Mouse (Mus musculus) forebrain, embryonic 10.5 days (tissue): ENCODE measurements around the gene Lrrc7. TPM values are rescaled to one million over a fixed set of nuclear protein-coding genes. Genes with fewer than 3 reads are reported as not detected.

Experiments
- DNase-seq: peaks from one replicate; pipeline ENCODE4 v3.0.0-alpha.2; 2017; ENCODE audit warnings: low spot score; ENCODE audit errors: extremely low spot score
- H3K27ac ChIP-seq: fragments of 300-500 bp; sonication (generic); 2 replicates; pipeline ENCODE4 v1.5.1; 2016; ENCODE audit warnings: mild to moderate bottlenecking
- H3K27me3 ChIP-seq: fragments of 300-500 bp; sonication (generic); 2 replicates; pipeline ENCODE4 v1.6.1; 2016; ENCODE audit warnings: mild to moderate bottlenecking; ENCODE audit not compliant: poor library complexity, severe bottlenecking
- H3K36me3 ChIP-seq: fragments of 300-500 bp; sonication (generic); replicated peaks from 2 replicates; pipeline ENCODE4 v1.6.1; 2016; ENCODE audit warnings: mild to moderate bottlenecking, moderate library complexity
- H3K4me1 ChIP-seq: fragments of 300-500 bp; sonication (generic); 2 replicates; pipeline ENCODE4 v1.6.1; 2016
- H3K4me3 ChIP-seq: fragments of 300-500 bp; sonication (generic); 2 replicates; pipeline ENCODE4 v1.5.1; 2016; ENCODE audit warnings: mild to moderate bottlenecking, moderate library complexity
- H3K9me3 ChIP-seq: fragments of 300-500 bp; sonication (generic); 2 replicates; pipeline ENCODE4 v1.6.1; 2016; ENCODE audit warnings: mild to moderate bottlenecking, moderate library complexity
- WGBS: fragments of 180-500 bp; shearing (Covaris S2); methylation state at CpG from one replicate; pipeline ENCODE4 v1.1.7; 2016; 5-methylcytosine and 5-hydroxymethylcytosine counted together
- polyA plus RNA-seq: library from polyadenylated mRNA; unstranded; fragments of >200 nt; fragmentation: Nextera tagmentation; extraction: Ambion mirVana; gene quantifications from 2 replicates; pipeline ENCODE4 v1.2.1, GENCODE M21; 2016

Gene Lrrc7
- 0.31 and 0.60 TPM in 2 replicates for polyA plus RNA-seq

DNA sequence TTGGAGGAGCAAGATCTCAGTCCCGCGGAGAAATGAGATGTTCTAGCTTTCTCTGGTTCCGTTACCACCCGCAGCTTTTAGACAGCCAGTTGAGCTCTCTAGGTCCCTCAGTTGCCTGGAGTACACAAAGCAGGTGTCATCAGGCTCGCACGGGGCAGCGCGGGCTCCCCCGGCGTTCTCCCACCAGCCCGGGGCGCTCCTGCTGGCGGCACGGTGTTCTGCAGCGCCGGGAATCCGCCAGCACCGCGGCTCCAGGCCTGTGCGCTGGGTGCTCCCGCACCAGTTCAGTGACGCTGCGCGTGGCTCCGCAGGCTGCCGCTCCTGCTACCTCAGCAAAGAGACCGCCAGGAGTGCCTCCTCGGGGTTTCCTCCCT lies at the start of gene Lrrc7:
Gene Lrrc7 (minus strand): TSS at position 235 of the 374 bp plus-strand sequence.
- H3K9me3 ChIP-seq = no peaks in the 10 kb centered on the region
- peaks cover 36% of the 10 kb centered on the region for H3K4me1 ChIP-seq
- under 1% methylated on average over 28 of the region's 28 CpGs for WGBS
- H3K27ac ChIP-seq = peak within 1 kb of the TSS; percentile 82
- no peaks in the 10 kb centered on the region for H3K36me3 ChIP-seq
- H3K4me3 ChIP-seq = peak within 1 kb of the TSS; percentile 74
- peak; percentile 73 for DNase-seq
- H3K27me3 ChIP-seq = peaks cover 53% of the 10 kb centered on the region

DNA sequence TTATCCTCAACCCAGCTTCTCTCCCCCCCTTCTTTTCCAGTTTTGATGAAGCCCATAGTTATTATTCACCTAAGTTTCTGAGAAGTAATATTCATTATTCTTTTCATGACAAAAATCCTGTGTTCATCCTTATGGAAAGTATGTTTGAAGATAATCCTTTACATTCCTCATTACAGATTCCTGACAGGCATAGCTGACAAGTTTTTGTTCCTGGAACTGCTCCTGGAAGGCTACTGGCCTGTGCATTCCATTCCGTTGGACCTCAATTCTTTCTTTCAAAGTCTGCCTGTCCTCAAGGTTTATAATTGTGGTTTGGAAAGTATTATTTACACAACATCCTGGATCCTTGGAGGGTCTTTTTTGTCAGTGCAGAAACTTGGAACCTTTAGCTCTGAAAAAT lies 45.0 kb upstream of the Lrrc7 start:
- no peak overlapping the region for H3K4me3 ChIP-seq
- no peaks in the 10 kb centered on the region for H3K4me1 ChIP-seq
- H3K9me3 ChIP-seq = no peaks in the 10 kb centered on the region
- no peak for DNase-seq
- 59% methylated on average over 1 of the region's 1 CpGs for WGBS
- no peaks in the 10 kb centered on the region for H3K27me3 ChIP-seq
- no peaks in the 10 kb centered on the region for H3K36me3 ChIP-seq
- no peak overlapping the region for H3K27ac ChIP-seq

DNA sequence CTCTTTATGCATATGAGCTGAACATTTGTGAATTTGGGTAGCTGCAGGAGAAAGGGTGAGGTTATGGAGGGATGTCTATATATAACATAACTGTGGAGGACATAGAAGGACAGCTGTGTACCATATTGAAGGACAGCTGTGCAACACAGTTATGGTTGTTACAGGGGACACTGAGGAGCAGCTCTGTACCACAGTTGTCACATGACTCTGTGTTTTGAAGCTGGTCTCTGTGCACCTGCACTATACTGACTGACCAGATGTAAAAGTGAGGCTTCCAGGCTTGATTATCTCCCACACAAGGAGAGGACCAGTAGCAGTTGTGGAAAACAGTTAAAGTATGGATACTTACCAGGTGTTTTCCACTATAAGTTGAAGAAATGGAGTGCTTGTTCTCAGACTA lies 43.3 kb upstream of the Lrrc7 start:
- Histone ChIP-seq H3K27ac (no peak overlapping the region), H3K4me3 (no peak overlapping the region), H3K27me3 (no peaks in the 10 kb centered on the region), H3K9me3 (no peaks in the 10 kb centered on the region), H3K4me1 (no peaks in the 10 kb centered on the region), H3K36me3 (no peaks in the 10 kb centered on the region)
- DNase-seq = no peak

DNA sequence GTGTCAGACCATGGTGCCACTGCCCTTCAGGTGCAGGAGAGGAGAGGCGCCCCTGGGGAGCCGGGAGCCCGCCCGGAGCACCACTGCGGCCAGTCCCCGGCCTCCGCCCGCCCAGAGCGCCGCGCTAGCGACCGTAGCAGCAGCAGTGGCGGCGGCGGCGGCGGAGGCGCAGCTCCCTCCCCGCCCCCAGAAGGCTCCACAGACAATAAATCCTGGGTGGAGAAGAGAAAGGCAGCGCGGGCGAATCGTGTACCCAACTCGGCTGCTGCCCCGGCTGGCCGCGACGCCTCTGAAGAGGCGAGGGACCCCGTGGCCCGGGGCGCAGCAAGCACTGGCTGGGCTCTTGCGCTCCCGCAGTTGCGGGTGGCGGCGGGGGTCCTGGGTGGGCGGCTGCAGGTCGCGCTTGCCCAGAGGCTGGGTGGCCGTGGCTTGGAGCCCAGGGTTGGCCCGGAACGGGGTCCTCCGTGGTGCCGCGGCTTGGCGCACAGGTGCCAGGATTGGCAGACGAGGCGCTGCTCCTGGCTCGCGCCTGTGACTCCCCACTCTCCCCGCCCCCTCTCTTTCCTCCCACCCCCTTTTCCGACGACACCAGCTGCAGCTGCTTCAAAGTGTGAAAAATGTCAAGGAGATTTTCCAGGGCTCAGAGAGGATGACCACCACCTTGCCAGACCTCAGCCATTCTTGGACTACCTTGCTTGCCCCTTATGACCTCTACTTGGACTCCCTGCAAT lies 600 bp downstream of the Lrrc7 start:
- Histone ChIP-seq H3K4me1 (peaks cover 40% of the 10 kb centered on the region), H3K4me3 (peak overlapping the region; percentile 74), H3K36me3 (no peaks in the 10 kb centered on the region), H3K9me3 (no peaks in the 10 kb centered on the region), H3K27ac (peak overlapping the region; percentile 82), H3K27me3 (peaks cover 53% of the 10 kb centered on the region)
- peak; percentile 62 for DNase-seq
- WGBS = 0% methylated on average over 47 of the region's 55 CpGs

DNA sequence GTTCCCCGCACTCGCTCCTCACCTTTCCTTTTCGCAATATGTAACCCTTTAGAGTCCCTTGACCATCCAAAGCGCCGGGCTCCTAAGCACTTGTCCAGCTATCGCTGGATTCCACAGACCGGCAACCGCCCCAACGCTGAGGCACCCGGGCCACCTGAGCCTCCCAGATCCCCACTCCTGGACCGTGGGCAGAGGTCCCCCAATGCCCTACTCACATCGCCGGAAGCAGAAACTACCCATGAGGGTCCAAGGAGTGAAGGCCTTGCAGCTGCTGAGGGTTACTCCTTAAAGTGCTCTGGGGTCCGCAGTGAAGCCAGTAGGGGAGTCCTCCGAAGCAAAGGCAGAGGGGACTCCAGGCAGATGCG lies 1.1 kb downstream of the Lrrc7 start:
- Histone ChIP-seq H3K27me3 (peaks cover 53% of the 10 kb centered on the region), H3K27ac (peak overlapping the region; percentile 82), H3K4me3 (peak overlapping the region; percentile 74), H3K36me3 (no peaks in the 10 kb centered on the region), H3K9me3 (no peaks in the 10 kb centered on the region), H3K4me1 (peaks cover 42% of the 10 kb centered on the region)
- under 1% methylated on average over 16 of the region's 16 CpGs for WGBS
- DNase-seq = peak; percentile 56

DNA sequence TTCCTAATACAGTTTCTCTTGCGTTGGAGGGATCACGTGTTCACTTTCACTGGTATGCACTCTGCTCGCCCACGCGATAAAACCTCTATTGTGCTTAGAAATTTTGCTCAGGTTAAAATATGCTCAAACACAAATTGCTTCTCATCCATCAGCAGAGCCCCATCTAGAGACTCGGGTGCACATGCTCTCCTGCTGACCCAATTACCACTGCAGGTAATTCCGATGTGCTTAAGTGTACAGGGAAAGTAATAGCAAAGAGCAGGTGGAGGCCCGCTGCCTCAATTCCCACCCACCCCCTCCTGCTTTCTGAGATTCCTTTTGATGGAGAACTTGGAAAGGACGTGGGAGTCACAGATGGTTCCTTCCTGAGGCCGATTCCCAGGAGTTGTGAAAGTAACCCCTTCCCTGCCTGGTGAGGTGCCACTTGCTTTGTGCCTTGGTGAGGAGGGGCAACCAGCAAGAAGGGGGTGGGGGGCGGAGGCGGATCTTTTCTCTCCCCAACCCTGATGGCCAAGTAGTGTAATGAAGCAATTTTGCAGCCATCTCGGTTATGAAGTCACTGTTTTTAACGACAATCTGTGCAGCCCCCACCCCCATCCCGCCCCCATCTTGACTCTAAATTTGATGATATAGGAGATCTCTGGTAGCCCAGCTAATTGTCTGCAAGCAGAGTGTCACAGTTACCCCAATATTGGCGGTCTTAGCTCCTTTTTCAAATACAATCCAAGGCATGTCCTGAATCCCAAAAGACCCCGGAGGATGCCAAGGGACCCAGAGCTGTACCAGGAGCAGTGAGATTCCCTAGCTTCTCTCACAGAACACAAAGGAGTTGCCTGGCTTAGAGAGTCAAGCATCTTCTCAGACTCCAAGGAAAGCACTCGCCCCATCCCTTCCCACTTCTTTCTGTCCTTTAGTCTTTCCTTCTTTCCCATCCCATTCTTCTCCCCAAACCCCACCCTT lies 2.0 kb downstream of the Lrrc7 start:
- peak overlapping the region; percentile 74 for H3K4me3 ChIP-seq
- 3% methylated on average over 18 of the region's 18 CpGs for WGBS
- no peak overlapping the region for H3K27ac ChIP-seq
- DNase-seq = peak; percentile 23
- peaks cover 42% of the 10 kb centered on the region for H3K4me1 ChIP-seq
- H3K27me3 ChIP-seq = peaks cover 53% of the 10 kb centered on the region
- H3K36me3 ChIP-seq = no peaks in the 10 kb centered on the region
- no peaks in the 10 kb centered on the region for H3K9me3 ChIP-seq

DNA sequence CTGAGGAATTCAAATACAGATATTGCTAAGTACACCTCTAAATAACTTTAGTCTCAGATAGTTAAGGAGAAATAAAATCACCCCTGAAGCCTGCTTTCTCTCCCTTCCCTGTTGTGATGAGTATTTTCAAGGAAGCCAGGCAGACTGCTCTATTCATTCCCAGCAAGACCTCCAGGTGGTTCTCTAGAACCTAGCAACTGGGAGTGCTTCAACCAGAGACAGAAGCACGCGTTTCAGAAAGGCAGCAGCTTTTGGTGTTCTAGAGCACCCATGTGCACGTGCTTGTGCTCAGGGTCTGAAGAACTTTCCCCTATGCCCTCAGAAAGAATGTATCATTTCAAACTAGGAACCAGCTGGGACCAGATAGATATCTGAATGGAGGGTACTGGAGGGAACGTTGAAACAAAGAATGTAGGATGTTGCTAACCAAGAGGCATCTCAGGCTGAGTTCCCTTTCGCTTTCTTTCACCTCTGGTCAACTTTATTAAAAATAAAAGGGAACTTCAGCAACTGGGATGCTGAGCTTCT lies 2.8 kb downstream of the Lrrc7 start:
- Histone ChIP-seq H3K4me3 (peak overlapping the region; percentile 74; the same call in 1 of the 2 replicates), H3K27ac (no peak overlapping the region), H3K27me3 (peaks cover 53% of the 10 kb centered on the region), H3K9me3 (no peaks in the 10 kb centered on the region), H3K36me3 (no peaks in the 10 kb centered on the region), H3K4me1 (peaks cover 42% of the 10 kb centered on the region)
- 17% methylated on average over 5 of the region's 5 CpGs for WGBS
- no peak for DNase-seq

DNA sequence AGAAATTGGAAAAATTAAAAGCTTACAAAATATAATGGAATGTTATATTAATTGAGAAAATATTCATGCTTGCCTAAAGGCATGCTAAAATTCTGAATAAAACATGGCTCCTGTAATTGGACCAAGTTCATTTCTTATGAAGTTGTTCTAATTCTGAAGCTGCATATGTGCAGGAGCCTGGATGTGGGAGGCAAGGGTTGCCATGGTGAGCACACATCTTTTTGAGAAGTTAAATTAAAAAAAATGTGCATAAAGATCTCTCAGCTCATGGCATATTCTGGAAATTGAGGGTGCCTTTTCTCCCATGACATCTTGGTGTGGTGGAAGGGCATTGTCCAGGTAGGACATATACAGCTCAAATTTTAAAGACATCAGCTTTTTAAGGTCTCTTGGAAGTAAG lies 3.4 kb downstream of the Lrrc7 start:
- no peak for DNase-seq
- H3K4me3 ChIP-seq = no peak overlapping the region
- peaks cover 42% of the 10 kb centered on the region for H3K4me1 ChIP-seq
- H3K36me3 ChIP-seq = no peaks in the 10 kb centered on the region
- peaks cover 51% of the 10 kb centered on the region for H3K27me3 ChIP-seq
- no peaks in the 10 kb centered on the region for H3K9me3 ChIP-seq
- no peak overlapping the region for H3K27ac ChIP-seq

DNA sequence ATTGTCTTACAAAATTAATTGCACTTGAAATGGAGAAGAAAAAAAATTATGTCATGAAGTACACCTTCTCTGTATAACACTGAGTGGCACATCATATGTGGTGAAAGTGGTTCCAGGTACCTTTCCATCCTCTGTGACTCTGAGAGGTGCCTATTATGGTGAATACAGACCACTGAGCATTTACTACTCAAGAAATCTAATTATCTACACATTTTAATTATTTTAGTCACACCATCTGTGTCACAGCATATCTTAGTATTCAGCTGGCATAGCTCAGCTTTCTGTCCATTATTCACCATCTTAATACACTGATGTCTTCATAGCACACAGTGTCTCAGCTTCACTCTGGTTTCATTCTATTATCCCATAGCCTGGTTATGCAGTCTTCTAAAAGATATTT lies 7.7 kb downstream of the Lrrc7 start:
- no peak overlapping the region for H3K27ac ChIP-seq
- no peaks in the 10 kb centered on the region for H3K36me3 ChIP-seq
- no peak for DNase-seq
- H3K4me3 ChIP-seq = no peak overlapping the region
- H3K9me3 ChIP-seq = no peaks in the 10 kb centered on the region
- peaks cover 8% of the 10 kb centered on the region for H3K27me3 ChIP-seq
- H3K4me1 ChIP-seq = peaks cover 8% of the 10 kb centered on the region; the same call in 1 of the 2 replicates

DNA sequence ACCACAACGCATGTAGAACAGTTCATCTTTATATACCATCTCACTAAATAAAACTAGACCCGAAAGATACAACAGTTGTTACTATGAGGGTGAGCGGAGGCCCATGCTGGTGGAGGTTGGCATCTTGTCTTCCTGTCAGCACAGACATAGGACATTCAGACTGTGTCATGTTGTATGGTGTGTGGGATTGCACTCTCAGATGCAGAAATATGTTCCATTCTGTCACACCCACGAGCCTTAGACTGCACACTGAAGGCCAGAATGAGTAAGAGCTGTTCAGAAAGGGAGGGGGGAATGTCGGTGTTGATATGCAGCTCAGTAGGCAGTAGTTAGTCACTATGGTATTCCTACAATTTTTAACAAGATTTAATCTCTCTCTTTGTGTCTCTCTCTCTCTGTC lies 9.9 kb downstream of the Lrrc7 start:
- Histone ChIP-seq H3K4me3 (no peak overlapping the region), H3K4me1 (peaks cover 6% of the 10 kb centered on the region; the same call in 1 of the 2 replicates), H3K36me3 (no peaks in the 10 kb centered on the region), H3K27me3 (no peaks in the 10 kb centered on the region), H3K27ac (no peak overlapping the region), H3K9me3 (no peaks in the 10 kb centered on the region)
- 83% methylated on average over 5 of the region's 5 CpGs for WGBS
- DNase-seq = no peak

DNA sequence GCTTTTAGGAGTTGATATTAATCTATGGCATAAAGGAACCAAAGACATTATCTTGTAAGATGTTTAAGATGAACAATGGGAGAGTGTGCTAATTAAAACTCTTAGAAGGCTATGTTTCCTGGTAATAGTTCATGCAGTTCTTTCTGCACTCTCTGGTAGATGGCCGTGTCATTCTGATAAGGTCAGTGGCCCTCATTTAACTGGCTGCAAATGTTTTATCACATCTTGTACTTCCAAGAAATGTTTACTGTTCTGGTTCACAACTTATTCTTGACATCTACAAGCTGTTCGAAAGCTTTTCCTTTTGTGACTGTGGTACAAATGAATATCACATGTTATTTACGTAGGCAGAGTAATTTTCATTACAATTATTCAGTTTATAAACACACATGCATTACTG lies 18.5 kb downstream of the Lrrc7 start:
- Histone ChIP-seq H3K4me1 (no peaks in the 10 kb centered on the region), H3K4me3 (no peak overlapping the region), H3K27ac (no peak overlapping the region), H3K27me3 (no peaks in the 10 kb centered on the region), H3K9me3 (no peaks in the 10 kb centered on the region), H3K36me3 (no peaks in the 10 kb centered on the region)
- DNase-seq = no peak
- WGBS = 85% methylated on average over 3 of the region's 3 CpGs

DNA sequence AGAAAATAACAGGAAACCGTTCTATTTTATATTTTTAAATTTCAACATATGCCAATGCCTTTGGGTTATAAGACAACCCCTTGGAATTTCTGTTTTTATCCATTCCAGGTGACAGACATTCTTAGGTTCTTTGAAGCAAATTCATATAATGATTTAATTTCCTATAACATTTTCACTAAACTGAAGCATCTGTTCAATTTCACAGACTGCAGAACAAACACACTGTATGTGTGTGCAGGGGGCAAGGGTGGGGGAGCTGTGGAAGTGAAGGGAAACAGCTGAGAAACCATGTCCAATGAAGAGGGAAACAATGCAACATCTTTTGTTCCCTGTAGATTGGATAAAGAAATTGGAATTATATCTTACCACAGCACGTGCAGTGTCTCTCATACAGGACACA lies 29.2 kb downstream of the Lrrc7 start:
- Histone ChIP-seq H3K4me3 (no peak overlapping the region), H3K27me3 (no peaks in the 10 kb centered on the region), H3K4me1 (no peaks in the 10 kb centered on the region), H3K27ac (no peak overlapping the region), H3K36me3 (no peaks in the 10 kb centered on the region), H3K9me3 (no peaks in the 10 kb centered on the region)
- no peak for DNase-seq
- WGBS = 70% methylated on average over 2 of the region's 2 CpGs

DNA sequence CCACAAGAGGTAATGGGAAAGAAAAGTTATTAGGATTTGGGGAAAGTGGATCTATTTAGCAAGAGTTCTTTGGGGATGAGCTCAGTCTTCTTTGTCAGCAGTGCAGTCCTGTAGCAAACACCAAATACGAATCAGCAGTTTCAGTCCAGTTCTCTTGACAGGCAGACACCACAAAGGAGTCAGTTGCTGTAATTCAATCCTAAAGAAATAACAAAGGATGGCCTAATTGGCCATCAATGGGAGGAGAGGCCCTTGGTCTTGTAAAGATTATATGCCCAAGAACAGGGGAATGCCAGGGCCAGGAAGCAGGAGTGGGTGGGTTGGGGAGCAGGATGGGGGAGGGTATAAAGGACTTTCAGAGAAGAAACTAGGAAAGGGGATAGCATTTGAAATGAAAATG lies 33.5 kb downstream of the Lrrc7 start:
- Histone ChIP-seq H3K9me3 (no peaks in the 10 kb centered on the region), H3K4me1 (no peaks in the 10 kb centered on the region), H3K27ac (no peak overlapping the region), H3K27me3 (no peaks in the 10 kb centered on the region), H3K4me3 (no peak overlapping the region), H3K36me3 (no peaks in the 10 kb centered on the region)
- WGBS = 41% methylated on average over 1 of the region's 1 CpGs
- no peak for DNase-seq
